Mouse (Mus musculus) cerebellum, postnatal 14 days (tissue): ENCODE measurements at regions not wholly inside any gene's neighbourhood (a gene's known extent, or its start where the extent isn't known, plus 50 kb on each side); places are given as distances from the start of the nearest gene placed in this dataset.
A peak's percentile ranks its signal among the peaks of the same experiment; 100 is the strongest.

ENCODE experiments used
- DNase-seq, 2 experiments: peaks; one replicate each; pipeline ENCODE4 v3.0.0; 2021; ENCODE audit warnings: mixed read lengths in 2 of 2

- no peak for DNase-seq
Measured at GRCm38 (mm10) chr19:37754024-37754423, 56.4 kb downstream of the Cyp26a1 start.

- DNase-seq, result no peak
Measured at GRCm38 (mm10) chr19:37755372-37755771, 57.8 kb downstream of the Cyp26a1 start.

- no peak for DNase-seq
Measured at GRCm38 (mm10) chr19:37769376-37769775, 71.8 kb downstream of the Cyp26a1 start.

GRCm38 (mm10) chr19:37771956-37772355 lies 74.4 kb downstream of the Cyp26a1 start:
- no peak for DNase-seq

- DNase-seq, result no peak
Measured at GRCm38 (mm10) chr19:37774551-37774950, 77.0 kb downstream of the Cyp26a1 start.

GRCm38 (mm10) chr19:37774966-37775365 lies 77.4 kb downstream of the Cyp26a1 start:
- DNase-seq, result no peak

- peak; percentile 27 to 32 for DNase-seq
Measured at GRCm38 (mm10) chr19:37777961-37778360, 80.4 kb downstream of the Cyp26a1 start.

- no peak for DNase-seq
Measured at GRCm38 (mm10) chr19:37778568-37778967, 81.0 kb downstream of the Cyp26a1 start.

GRCm38 (mm10) chr19:37788540-37788939 lies 90.9 kb downstream of the Cyp26a1 start:
- DNase-seq, result no peak

GRCm38 (mm10) chr19:37789576-37790180 lies 92.1 kb downstream of the Cyp26a1 start:
- no peak for DNase-seq

GRCm38 (mm10) chr19:37790281-37791073 lies 92.9 kb downstream of the Cyp26a1 start:
- no peak for DNase-seq

- DNase-seq, result peak in 1 of 2 experiments; percentile 26
Measured at GRCm38 (mm10) chr19:37793176-37793575, 95.6 kb downstream of the Cyp26a1 start.

GRCm38 (mm10) chr19:37795552-37796343 lies 98.2 kb downstream of the Cyp26a1 start:
- DNase-seq, result peak; percentile 73 to 78

GRCm38 (mm10) chr19:37800161-37800660 lies 102.6 kb downstream of the Cyp26a1 start:
- DNase-seq, result no peak

- no peak for DNase-seq
Measured at GRCm38 (mm10) chr19:37809666-37810065, 112.1 kb downstream of the Cyp26a1 start.

GRCm38 (mm10) chr19:37814089-37815073 lies 116.8 kb downstream of the Cyp26a1 start:
- peak in 1 of 2 experiments; percentile 16 for DNase-seq

GRCm38 (mm10) chr19:37815627-37816026 lies 118.0 kb downstream of the Cyp26a1 start:
- DNase-seq, result no peak

GRCm38 (mm10) chr19:37821243-37821642 lies 123.6 kb downstream of the Cyp26a1 start:
- no peak for DNase-seq

- DNase-seq, result no peak
Measured at GRCm38 (mm10) chr19:37821671-37822190, 124.1 kb downstream of the Cyp26a1 start.

- no peak for DNase-seq
Measured at GRCm38 (mm10) chr19:37824155-37824554, 126.6 kb downstream of the Cyp26a1 start.

GRCm38 (mm10) chr19:37831406-37831805 lies 133.8 kb downstream of the Cyp26a1 start:
- no peak for DNase-seq

GRCm38 (mm10) chr19:37836900-37837299 lies 139.3 kb downstream of the Cyp26a1 start:
- peak in 1 of 2 experiments; percentile 7 for DNase-seq
